Mouse (Mus musculus) stomach, embryonic 14.5 days (tissue): ENCODE results near the gene Fam129b. TPM values are rescaled to one million over a fixed set of nuclear protein-coding genes. Genes with fewer than 3 reads are reported as not detected.

Experiments used
- ATAC-seq: fragments of 200-750 bp; cut with Nextera tagmentation; 2 replicates; pipeline ENCODE4 v1.8.0; 2017; ENCODE audit warnings: low read depth, moderate TSS enrichment; ENCODE audit not compliant: insufficient number of reproducible peaks, insufficient read depth, low FRiP score
- H3K27ac ChIP-seq: fragments of 300-500 bp; sonication (generic); 2 replicates; pipeline ENCODE4 v1.5.1; 2014; ENCODE audit warnings: mild to moderate bottlenecking, low read length, moderate library complexity, mixed read lengths
- H3K27me3 ChIP-seq: fragments of 300-500 bp; sonication (generic); 2 replicates; pipeline ENCODE4 v1.6.1; 2014; ENCODE audit warnings: low read length, control low read depth, mixed read lengths; ENCODE audit not compliant: control insufficient read depth, insufficient read depth
- H3K36me3 ChIP-seq: fragments of 300-500 bp; sonication (generic); 2 replicates; pipeline ENCODE4 v1.6.1; 2014; ENCODE audit warnings: mild to moderate bottlenecking, control low read depth, low read length, moderate library complexity, mixed read lengths; ENCODE audit not compliant: control insufficient read depth, insufficient read depth
- H3K4me1 ChIP-seq: fragments of 300-500 bp; sonication (generic); 2 replicates; pipeline ENCODE4 v1.6.1; 2014; ENCODE audit warnings: low read length, control low read depth, mixed read lengths; ENCODE audit not compliant: control insufficient read depth, insufficient read depth
- H3K4me2 ChIP-seq: fragments of 300-500 bp; sonication (generic); replicated peaks from 2 replicates; pipeline ENCODE4 v1.6.1; 2014; ENCODE audit warnings: low read depth, low read length, control low read depth
- H3K4me3 ChIP-seq: fragments of 300-500 bp; sonication (generic); 2 replicates; pipeline ENCODE4 v1.5.1; 2014; ENCODE audit warnings: low read depth, low read length, control low read depth
- H3K9ac ChIP-seq: fragments of 300-500 bp; sonication (generic); replicated peaks from 2 replicates; pipeline ENCODE4 v1.6.1; 2014; ENCODE audit warnings: low read depth, mild to moderate bottlenecking, control low read depth, low read length, moderate library complexity, mixed read lengths
- H3K9me3 ChIP-seq: fragments of 300-500 bp; sonication (generic); 2 replicates; pipeline ENCODE4 v1.6.1; 2016; ENCODE audit warnings: low read depth, low read length, control low read depth; ENCODE audit not compliant: control insufficient read depth
- WGBS: fragments of 180-500 bp; shearing (Covaris S2); extraction: QIAGEN DNeasy Blood & Tissue Kit; methylation state at CpG from one replicate; pipeline ENCODE4 v1.1.7; 2014; 5-methylcytosine and 5-hydroxymethylcytosine counted together
- polyA plus RNA-seq: library from polyadenylated mRNA; unstranded; fragments of >200 nt; fragmentation: Nextera tagmentation; extraction: Ambion mirVana; gene quantifications from 2 replicates; pipeline ENCODE4 v1.2.1, GENCODE M21; 2014

Gene Fam129b
- polyA plus RNA-seq, 1 experiment from 2014 or later, result 31.9 TPM

GRCm38 (mm10) chr2:32914362-32914761 lies 38.4 kb downstream of the Fam129b start:
- Histone ChIP-seq H3K9me3 (no peaks in the 10 kb centered on the region), H3K4me1 (peaks cover 15% of the 10 kb centered on the region), H3K27ac (peak overlapping the region; percentile 85), H3K36me3 (peaks cover 41% of the 10 kb centered on the region), H3K4me3 (no peak overlapping the region), H3K9ac (0 out of 2 replicates have a peak overlapping the region, but pooled peaks have one; percentile 18), H3K4me2 (no peak overlapping the region), H3K27me3 (no peaks in the 10 kb centered on the region)
- 59% methylated on average over 5 of the region's 5 CpGs for WGBS
- ATAC-seq, result peak; percentile 54

DNA sequence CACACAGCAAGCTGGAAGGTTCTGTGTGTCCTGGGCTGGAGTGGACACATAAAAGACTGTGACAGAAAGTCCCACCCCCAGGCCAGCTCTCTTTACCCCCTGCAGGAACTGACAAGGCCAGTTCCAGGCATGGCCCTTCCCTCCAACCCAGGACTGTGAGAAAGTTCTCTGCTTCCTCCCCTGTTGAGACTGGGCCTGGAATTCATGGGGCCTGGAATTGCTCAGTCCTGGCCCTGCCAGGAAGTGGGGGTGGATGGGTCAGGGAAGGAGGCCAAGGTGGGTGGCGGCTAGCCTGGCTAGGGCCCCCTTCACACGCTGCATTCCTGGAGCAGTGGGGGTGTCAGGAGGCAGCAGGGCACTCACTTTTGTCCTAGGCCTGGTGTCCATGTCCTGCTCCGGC lies 39.0 kb downstream of the Fam129b start:
- peak; percentile 35; the same call in 1 of the 2 replicates for ATAC-seq
- Histone ChIP-seq H3K4me3 (no peak overlapping the region), H3K27ac (peak overlapping the region; percentile 85; the same call in 1 of the 2 replicates), H3K4me1 (peaks cover 15% of the 10 kb centered on the region), H3K9me3 (no peaks in the 10 kb centered on the region), H3K36me3 (peaks cover 46% of the 10 kb centered on the region), H3K27me3 (no peaks in the 10 kb centered on the region), H3K9ac (no peak overlapping the region), H3K4me2 (no peak overlapping the region)
- WGBS, result 29% methylated on average over 3 of the region's 3 CpGs

- no peaks in the 10 kb centered on the region for H3K27me3 ChIP-seq
- H3K4me2 ChIP-seq, result no peak overlapping the region
- no peak overlapping the region for H3K9ac ChIP-seq
- ATAC-seq, result no peak
- H3K4me1 ChIP-seq, result peaks cover 15% of the 10 kb centered on the region
- H3K9me3 ChIP-seq, result no peaks in the 10 kb centered on the region
- peaks cover 61% of the 10 kb centered on the region for H3K36me3 ChIP-seq
- no peak overlapping the region for H3K27ac ChIP-seq
- 81% methylated on average over 11 of the region's 11 CpGs for WGBS
- no peak overlapping the region for H3K4me3 ChIP-seq
Observed at GRCm38 (mm10) chr2:32917526-32917925, 41.6 kb downstream of the Fam129b start.

DNA sequence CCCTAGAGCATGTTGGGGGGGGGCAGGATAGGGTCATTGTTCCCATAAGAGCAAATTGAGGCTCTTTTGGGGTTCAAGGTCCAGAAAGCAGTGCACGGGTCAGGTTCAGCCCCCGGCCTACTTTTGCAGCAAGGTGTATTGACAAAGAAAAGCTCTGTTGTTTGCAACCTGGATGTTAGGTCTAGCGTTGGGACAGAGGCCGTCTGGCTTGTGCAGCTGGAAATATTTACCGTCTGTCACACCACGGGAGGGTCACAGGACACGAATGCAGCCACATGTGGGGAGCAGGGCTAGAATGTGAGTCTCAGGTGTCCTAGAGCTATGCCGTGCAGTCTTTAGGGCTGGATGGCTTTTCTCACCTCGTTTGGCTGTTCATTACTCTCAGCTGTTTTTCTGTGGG lies 42.5 kb downstream of the Fam129b start:
- no peak for ATAC-seq
- Histone ChIP-seq H3K9me3 (no peaks in the 10 kb centered on the region), H3K4me3 (no peak overlapping the region), H3K4me1 (peaks cover 15% of the 10 kb centered on the region), H3K27ac (no peak overlapping the region), H3K27me3 (no peaks in the 10 kb centered on the region), H3K9ac (no peak overlapping the region), H3K36me3 (peaks cover 66% of the 10 kb centered on the region), H3K4me2 (no peak overlapping the region)
- WGBS, result 69% methylated on average over 9 of the region's 9 CpGs

DNA sequence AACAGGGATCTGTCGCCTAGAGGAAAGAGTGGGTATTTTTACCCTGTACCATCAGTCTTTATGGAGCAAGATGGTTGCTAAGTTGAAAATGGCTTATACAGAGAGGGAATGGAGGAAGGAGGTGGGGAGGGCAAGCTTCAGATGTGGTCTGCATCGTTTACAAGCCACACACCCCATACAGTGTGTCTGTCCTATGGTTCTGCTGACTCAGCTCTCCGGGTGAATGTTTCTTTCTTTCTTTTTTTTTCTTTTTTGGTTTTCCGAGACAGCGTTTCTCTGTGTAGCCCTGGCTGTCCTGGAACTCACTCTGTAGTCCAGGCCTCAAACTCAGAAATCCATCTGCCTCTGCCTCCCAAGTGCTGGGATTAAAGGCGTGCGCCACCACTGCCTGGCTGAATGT lies 45.3 kb downstream of the Fam129b start:
- Histone ChIP-seq H3K4me1 (no peaks in the 10 kb centered on the region), H3K9ac (no peak overlapping the region), H3K4me2 (no peak overlapping the region), H3K9me3 (no peaks in the 10 kb centered on the region), H3K27ac (no peak overlapping the region), H3K36me3 (peaks cover 80% of the 10 kb centered on the region), H3K27me3 (no peaks in the 10 kb centered on the region), H3K4me3 (no peak overlapping the region)
- no peak for ATAC-seq
- WGBS, result 80% methylated on average over 7 of the region's 7 CpGs

DNA sequence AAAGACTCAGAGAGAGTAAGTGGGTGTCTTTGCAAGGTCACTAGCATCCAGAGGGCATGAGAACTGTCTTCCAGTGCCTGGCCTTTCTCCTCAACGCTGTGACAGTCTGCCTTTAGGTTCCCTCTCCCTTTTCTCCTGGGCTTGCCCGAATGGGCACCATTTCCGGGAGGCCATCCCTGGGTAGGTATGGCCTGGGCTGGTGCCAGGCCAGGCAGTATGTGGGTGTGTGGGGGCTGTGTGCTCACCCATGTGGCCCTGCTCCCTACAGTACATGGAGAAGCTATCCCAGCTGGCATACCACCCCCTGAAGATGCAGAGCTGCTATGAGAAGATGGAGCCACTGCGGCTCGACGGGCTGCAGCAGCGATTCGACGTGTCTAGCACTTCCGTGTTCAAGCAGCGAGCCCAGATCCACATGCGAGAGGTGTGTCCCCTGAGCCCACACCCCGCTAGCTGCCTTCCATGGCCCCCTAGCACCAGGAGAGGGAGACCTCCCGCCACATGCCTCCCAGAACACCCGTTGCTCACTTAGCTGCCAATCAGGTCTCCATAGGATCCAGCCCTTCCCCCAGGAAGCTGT lies 46.0 kb downstream of the Fam129b start:
- Histone ChIP-seq H3K4me2 (no peak overlapping the region), H3K4me3 (no peak overlapping the region), H3K36me3 (peaks cover 76% of the 10 kb centered on the region), H3K4me1 (no peaks in the 10 kb centered on the region), H3K9ac (no peak overlapping the region), H3K27ac (no peak overlapping the region), H3K9me3 (no peaks in the 10 kb centered on the region), H3K27me3 (no peaks in the 10 kb centered on the region)
- WGBS, result 88% methylated on average over 15 of the region's 15 CpGs
- ATAC-seq, result no peak

DNA sequence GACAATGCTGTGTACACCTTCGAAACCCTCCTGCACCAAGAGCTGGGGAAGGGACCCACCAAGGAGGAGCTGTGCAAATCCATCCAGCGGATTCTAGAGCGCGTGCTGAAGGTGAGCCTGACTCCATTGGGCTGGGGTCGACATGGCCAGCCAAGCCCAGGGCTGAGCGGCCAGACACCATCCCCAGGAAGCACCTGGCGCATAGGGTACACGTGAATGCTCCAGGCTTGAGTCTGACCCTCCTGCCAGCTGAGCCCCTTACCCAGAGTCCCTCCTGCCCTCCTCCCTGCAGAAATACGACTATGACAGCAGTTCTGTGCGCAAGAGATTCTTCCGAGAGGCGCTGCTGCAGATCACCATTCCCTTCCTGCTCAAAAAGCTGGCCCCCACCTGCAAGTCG lies 46.6 kb downstream of the Fam129b start:
- no peak for ATAC-seq
- Histone ChIP-seq H3K36me3 (peaks cover 75% of the 10 kb centered on the region), H3K4me1 (peaks cover 3% of the 10 kb centered on the region; the same call in 1 of the 2 replicates), H3K9ac (no peak overlapping the region), H3K27ac (no peak overlapping the region), H3K4me3 (no peak overlapping the region), H3K27me3 (no peaks in the 10 kb centered on the region), H3K9me3 (no peaks in the 10 kb centered on the region), H3K4me2 (no peak overlapping the region)
- 86% methylated on average over 13 of the region's 13 CpGs for whole genome bisulfite sequencing

DNA sequence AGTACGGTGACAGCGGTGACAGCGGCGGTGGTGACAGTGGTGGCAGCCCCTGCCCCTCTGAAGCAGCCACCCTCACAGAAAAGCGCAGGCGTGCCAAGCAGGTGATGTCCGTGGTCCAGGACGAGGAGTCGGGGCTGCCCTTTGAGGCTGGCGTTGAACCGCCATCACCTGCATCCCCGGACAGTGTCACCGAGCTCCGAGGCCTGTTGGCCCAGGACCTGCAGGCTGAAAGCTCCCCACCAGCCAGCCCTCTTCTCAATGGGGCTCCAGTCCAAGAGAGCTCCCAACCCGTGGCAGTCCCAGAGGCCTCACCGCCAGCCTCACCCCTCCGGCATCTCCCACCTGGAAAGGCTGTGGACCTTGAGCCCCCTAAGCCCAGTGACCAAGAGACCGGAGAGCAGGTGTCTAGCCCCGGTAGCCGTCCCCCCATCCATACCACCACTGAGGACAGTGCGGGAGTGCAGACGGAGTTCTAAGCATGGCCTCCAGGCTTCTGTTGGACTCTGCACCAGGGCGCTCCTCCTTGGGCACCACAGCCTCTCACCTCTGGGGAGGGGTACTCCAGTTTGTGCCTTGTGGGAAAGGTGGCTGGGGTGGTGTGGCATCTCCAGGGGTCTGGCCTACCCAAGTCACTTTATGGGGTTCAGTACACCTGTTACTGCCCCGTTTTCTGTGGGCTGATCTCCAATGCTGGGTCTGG lies 47.8 kb downstream of the Fam129b start:
- no peak overlapping the region for H3K27ac ChIP-seq
- H3K4me1 ChIP-seq, result peaks cover 4% of the 10 kb centered on the region; the same call in 1 of the 2 replicates
- ATAC-seq, result no peak
- 92% methylated on average over 24 of the region's 24 CpGs for WGBS
- peaks cover 65% of the 10 kb centered on the region for H3K36me3 ChIP-seq
- no peak overlapping the region for H3K9ac ChIP-seq
- H3K27me3 ChIP-seq, result no peaks in the 10 kb centered on the region
- H3K4me2 ChIP-seq, result no peak overlapping the region
- no peaks in the 10 kb centered on the region for H3K9me3 ChIP-seq
- H3K4me3 ChIP-seq, result no peak overlapping the region
